Mouse (Mus musculus) intestine, embryonic 16.5 days (tissue): Measurements from ENCODE around the gene Col8a1. TPM values are rescaled to one million over a fixed set of nuclear protein-coding genes. Genes with fewer than 3 reads are reported as not detected.
A peak's percentile ranks its signal among the peaks of the same experiment; 100 is the strongest.

Experiments
- ATAC-seq: fragments of 200-750 bp; cut with Nextera tagmentation; 2 replicates; pipeline ENCODE4 v1.8.0; 2017; ENCODE audit warnings: moderate TSS enrichment, moderate library complexity
- H3K27ac ChIP-seq: fragments of 300-500 bp; sonication (generic); 2 replicates; pipeline ENCODE4 v1.5.1; 2014; ENCODE audit warnings: mild to moderate bottlenecking, low read length
- H3K27me3 ChIP-seq: fragments of 300-500 bp; sonication (generic); replicated peaks from 2 replicates; pipeline ENCODE4 v1.6.1; 2014; ENCODE audit warnings: low read length, control low read depth, mixed read lengths; ENCODE audit not compliant: control insufficient read depth, insufficient read depth
- H3K36me3 ChIP-seq: fragments of 300-500 bp; sonication (generic); 2 replicates; pipeline ENCODE4 v1.6.1; 2014; ENCODE audit warnings: low read length, control low read depth; ENCODE audit not compliant: control insufficient read depth, insufficient read depth
- H3K4me1 ChIP-seq: fragments of 300-500 bp; sonication (generic); 2 replicates; pipeline ENCODE4 v1.6.1; 2014; ENCODE audit warnings: low read length, control low read depth, mixed read lengths; ENCODE audit not compliant: control insufficient read depth, insufficient read depth
- H3K4me2 ChIP-seq: fragments of 300-500 bp; sonication (generic); 2 replicates; pipeline ENCODE4 v1.6.1; 2014; ENCODE audit warnings: low read depth, low read length, control low read depth
- H3K4me3 ChIP-seq: fragments of 300-500 bp; sonication (generic); 2 replicates; pipeline ENCODE4 v1.5.1; 2014; ENCODE audit warnings: mild to moderate bottlenecking, low read length
- H3K9ac ChIP-seq: fragments of 300-500 bp; sonication (generic); 2 replicates; pipeline ENCODE4 v1.6.1; 2014; ENCODE audit warnings: low read depth, low read length
- H3K9me3 ChIP-seq: fragments of 300-500 bp; sonication (generic); 2 replicates; pipeline ENCODE4 v1.6.1; 2016; ENCODE audit warnings: low read length, control low read depth; ENCODE audit not compliant: control insufficient read depth
- WGBS: fragments of 180-500 bp; shearing (Covaris S2); extraction: QIAGEN DNeasy Blood & Tissue Kit; methylation state at CpG from one replicate; pipeline ENCODE4 v1.1.7; 2014; 5-methylcytosine and 5-hydroxymethylcytosine counted together
- polyA plus RNA-seq: library from polyadenylated mRNA; unstranded; fragments of >200 nt; fragmentation: Nextera tagmentation; extraction: Ambion mirVana; gene quantifications from 2 replicates; pipeline ENCODE4 v1.2.1, GENCODE M21; 2015

Col8a1 gene
- polyA plus RNA-seq, 1 experiment from 2014 or later: 3.4 TPM

DNA sequence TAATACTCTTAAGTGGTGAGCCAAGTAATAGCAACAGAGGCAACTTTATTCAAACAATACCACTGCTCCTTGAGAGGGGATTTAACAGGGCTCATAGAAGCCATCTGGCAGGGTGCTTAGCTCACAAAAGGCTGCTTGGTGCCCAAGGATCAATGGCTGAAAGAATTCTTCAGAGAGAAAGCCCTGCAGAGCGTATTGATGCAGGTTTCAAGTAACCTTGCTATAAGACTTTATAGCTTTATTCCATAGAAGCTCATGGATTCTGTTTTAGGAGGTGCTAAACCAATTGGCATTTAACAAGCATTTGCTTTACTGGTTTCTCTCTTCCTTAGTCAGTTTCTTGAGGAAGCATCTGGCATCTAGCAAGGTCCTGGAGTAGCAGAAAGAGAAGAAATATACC is 59.8 kb downstream of the Col8a1 start:
- Histone ChIP-seq H3K4me3 (no peak overlapping the region), H3K27ac (no peak overlapping the region)
- WGBS: 73% methylated on average over 1 of the region's 1 CpGs

DNA sequence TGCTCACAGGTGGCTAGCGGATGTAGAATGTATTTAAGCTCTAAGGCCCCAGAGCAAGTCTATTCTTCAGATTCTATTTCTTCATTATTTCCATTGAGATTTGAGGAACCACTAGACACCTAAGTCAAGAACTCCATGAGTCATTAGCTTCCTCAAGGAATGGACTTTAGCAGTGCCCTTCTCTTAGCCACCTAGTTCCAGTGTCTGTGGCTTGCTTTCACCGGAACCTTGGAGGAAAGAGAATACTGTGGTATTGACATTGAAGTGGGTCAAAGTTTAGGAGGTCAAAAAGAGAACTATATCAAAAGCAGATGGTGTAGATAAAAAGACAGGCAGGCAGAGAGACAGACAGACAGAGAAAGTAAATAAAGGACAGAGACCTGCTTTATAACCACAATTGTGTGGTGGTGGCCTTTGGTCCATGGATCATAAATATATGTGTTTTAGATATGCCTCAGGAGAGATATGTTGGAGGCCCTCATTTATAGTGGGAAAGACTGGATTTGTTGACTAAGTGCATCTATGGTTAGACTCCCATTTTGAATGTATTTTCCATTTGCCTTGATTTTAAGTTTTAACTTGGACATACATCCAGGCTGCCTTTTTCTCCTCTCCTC is 60.5 kb downstream of the Col8a1 start:
- ATAC-seq: peak; percentile 78
- Histone ChIP-seq H3K4me1 (no peaks in the 10 kb centered on the region), H3K9me3 (no peaks in the 10 kb centered on the region), H3K36me3 (no peaks in the 10 kb centered on the region), H3K4me3 (no peak overlapping the region), H3K9ac (no peak overlapping the region), H3K27me3 (no peaks in the 10 kb centered on the region), H3K4me2 (no peak overlapping the region), H3K27ac (no peak overlapping the region)
- 78% methylated on average over 2 of the region's 2 CpGs for WGBS

More for the DNA sequence above, 59.8 kb downstream of the Col8a1 start:
- no peaks in the 10 kb centered on the region for H3K4me1 ChIP-seq
- no peaks in the 10 kb centered on the region for H3K27me3 ChIP-seq
- no peak for ATAC-seq
- no peak overlapping the region for H3K9ac ChIP-seq
- H3K9me3 ChIP-seq: no peaks in the 10 kb centered on the region
- no peak overlapping the region for H3K4me2 ChIP-seq
- no peaks in the 10 kb centered on the region for H3K36me3 ChIP-seq

DNA sequence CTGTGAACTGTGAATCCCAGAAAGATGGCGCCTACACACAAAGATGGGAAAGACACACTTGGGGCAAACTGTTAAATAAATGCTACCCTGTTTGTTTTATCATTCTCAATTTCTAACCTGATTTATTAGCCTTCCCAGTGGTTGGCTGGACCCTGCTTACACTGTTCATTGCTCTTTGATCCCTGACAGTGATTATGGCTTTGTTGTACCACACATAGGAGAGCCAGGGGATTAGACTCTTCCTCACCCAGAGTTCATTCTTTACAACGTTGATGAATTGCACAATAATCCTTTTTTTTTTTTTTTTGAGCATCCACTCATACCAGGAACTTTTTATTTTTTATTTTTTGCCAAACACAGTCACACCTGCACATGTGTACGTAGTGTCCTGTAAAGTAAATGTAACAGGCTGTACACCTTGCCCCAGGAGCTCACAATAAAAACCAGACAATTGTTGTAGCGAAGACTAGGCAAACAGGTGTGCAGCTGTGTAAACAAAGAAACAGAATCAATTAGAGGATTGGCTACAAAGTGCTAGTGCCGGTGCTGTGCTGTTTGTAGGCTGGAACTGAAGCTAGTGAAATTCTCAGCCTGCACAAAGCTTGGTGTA is 68.6 kb downstream of the Col8a1 start:
- 51% methylated on average over 5 of the region's 5 CpGs for WGBS
- no peak overlapping the region for H3K9ac ChIP-seq
- H3K4me3 ChIP-seq: no peak overlapping the region
- H3K4me2 ChIP-seq: no peak overlapping the region
- ATAC-seq: peak; percentile 98
- no peaks in the 10 kb centered on the region for H3K36me3 ChIP-seq
- H3K9me3 ChIP-seq: no peaks in the 10 kb centered on the region
- no peak overlapping the region for H3K27ac ChIP-seq
- no peaks in the 10 kb centered on the region for H3K27me3 ChIP-seq
- H3K4me1 ChIP-seq: no peaks in the 10 kb centered on the region

DNA sequence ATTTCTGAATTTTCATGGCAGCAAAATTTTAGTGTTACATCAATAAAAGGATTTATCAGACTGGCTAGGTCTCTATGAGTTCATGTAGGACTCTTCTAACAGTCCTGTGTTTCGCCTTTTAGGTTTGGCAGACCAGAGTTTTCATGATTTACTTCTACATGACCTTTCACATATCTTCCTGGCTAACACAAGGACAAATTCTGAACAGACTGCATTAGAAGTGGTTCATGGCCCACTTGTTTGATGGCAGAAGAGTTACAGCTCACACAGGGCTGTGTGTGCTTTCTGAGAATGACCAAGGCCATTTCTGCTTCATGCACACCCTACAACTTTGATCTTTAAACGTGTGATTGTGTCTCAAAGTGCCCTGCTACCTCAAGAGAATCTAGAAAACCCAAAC is 82.3 kb downstream of the Col8a1 start:
- Histone ChIP-seq H3K4me3 (no peak overlapping the region), H3K27me3 (no peaks in the 10 kb centered on the region), H3K9ac (no peak overlapping the region), H3K27ac (no peak overlapping the region), H3K36me3 (no peaks in the 10 kb centered on the region), H3K4me2 (no peak overlapping the region), H3K9me3 (no peaks in the 10 kb centered on the region), H3K4me1 (no peaks in the 10 kb centered on the region)
- 57% methylated on average over 2 of the region's 2 CpGs for WGBS
- ATAC-seq: no peak

DNA sequence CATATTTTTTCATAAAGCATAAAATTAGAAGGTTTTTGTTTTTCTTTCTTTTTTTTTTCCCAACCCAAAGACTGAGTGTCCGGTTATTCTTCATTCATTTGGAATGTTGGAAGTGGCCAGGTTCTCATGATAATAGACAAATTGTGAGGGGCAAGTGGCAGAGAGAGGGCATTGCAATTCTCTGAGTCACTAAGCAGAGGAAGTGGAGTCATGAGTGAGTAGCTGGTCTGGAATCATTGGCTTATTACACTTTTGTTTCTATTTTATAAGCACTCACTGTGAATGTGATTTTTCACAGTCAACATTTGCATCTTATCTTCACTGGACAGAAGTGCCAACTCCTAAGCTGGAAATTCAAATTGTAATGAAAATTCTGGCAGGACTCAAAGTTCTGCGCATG is 82.9 kb downstream of the Col8a1 start:
- Histone ChIP-seq H3K9me3 (no peaks in the 10 kb centered on the region), H3K4me1 (no peaks in the 10 kb centered on the region), H3K4me2 (no peak overlapping the region), H3K27me3 (no peaks in the 10 kb centered on the region), H3K27ac (no peak overlapping the region), H3K4me3 (no peak overlapping the region), H3K36me3 (no peaks in the 10 kb centered on the region), H3K9ac (no peak overlapping the region)
- 80% methylated on average over 2 of the region's 2 CpGs for WGBS
- no peak for ATAC-seq

DNA sequence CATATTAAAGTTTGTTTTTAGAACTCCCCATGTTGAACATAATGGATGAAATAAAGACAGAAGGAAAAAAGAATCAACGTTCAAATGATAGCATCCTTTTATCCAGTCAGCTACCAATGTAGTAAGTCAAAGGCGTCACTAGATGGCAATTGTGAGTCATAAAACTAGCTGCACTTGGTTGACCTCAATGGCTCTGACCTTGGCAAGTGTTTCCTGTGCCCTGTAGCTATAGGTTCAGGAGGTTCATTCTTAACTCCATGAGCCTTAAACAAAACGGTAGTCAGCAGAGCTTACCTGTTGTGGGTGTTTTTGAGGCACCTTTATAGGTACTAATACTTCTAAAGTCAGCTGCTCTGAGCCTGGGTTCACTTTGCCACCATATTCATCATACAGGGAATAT is 85.2 kb downstream of the Col8a1 start:
- Histone ChIP-seq H3K4me2 (no peak overlapping the region), H3K27ac (no peak overlapping the region), H3K4me1 (no peaks in the 10 kb centered on the region), H3K9ac (no peak overlapping the region), H3K27me3 (no peaks in the 10 kb centered on the region), H3K9me3 (no peaks in the 10 kb centered on the region), H3K36me3 (no peaks in the 10 kb centered on the region), H3K4me3 (no peak overlapping the region)
- WGBS: 6% methylated on average over 3 of the region's 3 CpGs
- no peak for ATAC-seq

DNA sequence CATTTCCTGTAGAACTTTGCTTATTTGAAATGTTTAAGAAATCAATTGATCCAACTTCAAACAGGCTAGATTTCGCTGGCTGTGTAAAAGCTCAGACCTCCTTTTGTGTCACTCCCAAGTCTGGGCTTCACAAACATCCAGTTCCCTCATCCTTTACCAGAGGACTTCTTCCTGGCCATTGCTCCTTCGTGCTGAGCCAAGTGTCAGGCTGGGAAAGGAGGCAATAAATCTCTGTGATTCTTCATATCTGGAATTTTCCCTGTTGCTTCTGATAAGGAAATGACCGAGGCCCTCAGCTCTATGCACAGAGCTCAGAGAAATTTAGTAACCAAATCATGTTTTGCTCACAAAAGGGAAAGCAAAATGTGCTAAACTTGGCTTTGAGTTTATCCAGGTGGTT is 91.9 kb downstream of the Col8a1 start:
- Histone ChIP-seq H3K4me3 (no peak overlapping the region), H3K27me3 (no peaks in the 10 kb centered on the region), H3K9me3 (no peaks in the 10 kb centered on the region), H3K36me3 (no peaks in the 10 kb centered on the region), H3K27ac (no peak overlapping the region), H3K9ac (no peak overlapping the region), H3K4me1 (no peaks in the 10 kb centered on the region), H3K4me2 (no peak overlapping the region)
- 28% methylated on average over 3 of the region's 3 CpGs for WGBS
- no peak for ATAC-seq

DNA sequence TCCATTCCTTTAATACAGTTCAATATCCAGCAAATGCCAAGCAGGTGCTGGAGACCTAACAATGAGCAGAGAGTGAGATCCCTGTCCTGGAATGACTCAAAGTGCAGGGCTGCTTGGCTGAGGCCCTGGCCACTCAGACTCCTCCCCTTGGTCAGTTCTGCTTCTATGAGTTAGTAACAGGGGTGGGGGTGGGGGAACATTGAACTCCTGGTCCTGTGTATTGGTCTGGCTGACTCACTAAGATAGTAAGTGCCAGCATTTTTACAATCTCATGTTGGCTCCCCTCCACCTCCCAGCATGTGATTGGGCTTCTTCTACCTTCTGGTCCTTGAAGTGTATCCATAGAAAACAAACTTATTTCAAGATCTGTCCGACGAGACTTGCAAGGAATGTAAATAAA is 104.6 kb downstream of the Col8a1 start:
- no peaks in the 10 kb centered on the region for H3K27me3 ChIP-seq
- 22% methylated on average over 2 of the region's 2 CpGs for WGBS
- H3K9me3 ChIP-seq: no peaks in the 10 kb centered on the region
- H3K4me2 ChIP-seq: no peak overlapping the region
- no peak overlapping the region for H3K9ac ChIP-seq
- H3K36me3 ChIP-seq: no peaks in the 10 kb centered on the region
- H3K27ac ChIP-seq: no peak overlapping the region
- no peak for ATAC-seq
- no peaks in the 10 kb centered on the region for H3K4me1 ChIP-seq
- H3K4me3 ChIP-seq: no peak overlapping the region

DNA sequence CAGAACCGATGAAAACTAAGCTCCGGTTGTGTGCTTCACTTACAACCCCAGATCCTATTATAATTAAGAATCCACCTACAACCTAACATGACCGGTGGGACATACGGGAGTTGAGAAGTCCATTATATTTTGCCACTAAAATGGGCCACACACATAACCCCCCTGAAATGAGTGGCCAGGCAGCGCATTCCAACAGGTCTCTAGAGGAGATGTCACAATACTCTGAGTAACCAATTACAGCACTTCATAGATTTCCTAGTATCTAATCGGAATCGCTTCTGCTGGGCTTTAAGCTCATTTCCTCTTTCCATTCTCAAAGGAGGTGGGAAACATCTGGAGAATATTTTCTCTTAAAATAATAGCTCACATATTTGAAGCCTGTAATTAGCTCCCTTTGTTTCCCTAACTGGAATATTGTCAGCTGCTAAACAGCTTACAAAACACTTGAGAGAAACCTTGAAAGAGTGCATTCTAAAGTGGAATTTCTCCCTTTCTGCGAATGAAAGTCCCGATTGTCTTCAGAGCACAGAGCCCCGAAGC is 113.1 kb downstream of the Col8a1 start:
- Histone ChIP-seq H3K27ac (no peak overlapping the region), H3K27me3 (no peaks in the 10 kb centered on the region; the same call in 1 of the 2 replicates), H3K4me1 (no peaks in the 10 kb centered on the region), H3K4me3 (no peak overlapping the region), H3K4me2 (no peak overlapping the region), H3K9ac (no peak overlapping the region), H3K9me3 (no peaks in the 10 kb centered on the region), H3K36me3 (no peaks in the 10 kb centered on the region)
- 80% methylated on average over 10 of the region's 10 CpGs for WGBS
- no peak for ATAC-seq
